Mouse (Mus musculus): ENCODE data around the gene Kcnj8. TPM values are rescaled to one million over a fixed set of nuclear protein-coding genes. Genes with fewer than 3 reads are reported as not detected.
"Not testable (repeated sequence)": the region's sequence is repeated elsewhere in the genome, so short reads cannot be mapped to it uniquely, and the experiment has no call there.

Gene Kcnj8
- polyA plus RNA-seq, 1 experiment from 2014 or later, result 2.1 TPM

- no peaks in the 10 kb centered on the region for H3K9me3 ChIP-seq (replicated peaks; ENCODE audit: control insufficient read depth, low read length)
- H3K27me3 ChIP-seq (ENCODE audit: control insufficient read depth, insufficient read depth, low read depth, low read length), result no peaks in the 10 kb centered on the region
- H3K4me2 ChIP-seq (ENCODE audit: low read depth, low read length), result no peak overlapping the region
- H3K4me3 ChIP-seq (ENCODE audit: low read depth, low read length), result no peak overlapping the region
- H3K4me1 ChIP-seq (ENCODE audit: control insufficient read depth, low read depth, low read length), result no peaks in the 10 kb centered on the region; the same call in none of the 2 replicates
- no peaks in the 10 kb centered on the region for H3K36me3 ChIP-seq (ENCODE audit: control insufficient read depth, insufficient read depth)
- ATAC-seq (ENCODE audit: low read depth), result peak; percentile 6; the same call in 1 of the 2 replicates
- no peak overlapping the region for H3K9ac ChIP-seq (ENCODE audit: low read depth, low read length)
- H3K27ac ChIP-seq (ENCODE audit: low read length), result no peak overlapping the region
- WGBS (ENCODE audit: insufficient replicate concordance), result under 1% methylated on average over 4 of the region's 4 CpGs
These were observed 46.6 kb downstream of the Kcnj8 start for GRCm38 (mm10) chr6:142524635-142525308.

DNA sequence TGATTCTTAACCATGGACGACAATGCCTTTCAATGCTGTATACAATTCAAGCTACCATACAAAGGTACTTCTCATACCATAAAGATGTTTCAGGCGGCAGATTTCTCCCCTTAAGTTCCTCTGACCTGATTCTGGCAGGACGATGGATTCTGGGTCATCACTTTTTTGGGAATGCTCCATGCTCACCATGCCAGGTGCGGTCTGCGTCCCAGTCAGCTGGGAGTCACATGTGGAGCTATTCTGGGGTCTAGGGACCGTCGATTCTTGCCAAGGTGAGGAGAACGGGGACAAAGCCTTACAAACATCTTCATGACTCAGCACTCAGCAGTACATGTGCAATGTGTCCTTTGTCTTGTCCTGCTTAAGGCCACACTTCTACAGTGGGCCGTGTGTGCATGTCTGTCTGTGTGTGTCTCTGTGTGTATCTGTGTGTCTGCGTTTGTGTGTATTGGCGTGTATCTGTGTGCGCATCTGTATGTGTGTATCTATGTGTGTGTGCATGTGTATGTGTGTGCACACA is 49.8 kb downstream of the Kcnj8 start:
- ATAC-seq (ENCODE audit: low read depth), result no peak
- H3K4me2 ChIP-seq (ENCODE audit: low read depth, low read length), result no peak overlapping the region
- no peak overlapping the region for H3K9ac ChIP-seq (ENCODE audit: low read depth, low read length)
- no peak overlapping the region for H3K4me3 ChIP-seq (ENCODE audit: low read depth, low read length)
- H3K27me3 ChIP-seq (ENCODE audit: control insufficient read depth, insufficient read depth, low read depth, low read length), result no peaks in the 10 kb centered on the region
- no peaks in the 10 kb centered on the region for H3K4me1 ChIP-seq (ENCODE audit: control insufficient read depth, low read depth, low read length)
- 67% methylated on average over 12 of the region's 12 CpGs for WGBS (ENCODE audit: insufficient replicate concordance)
- H3K9me3 ChIP-seq (replicated peaks; ENCODE audit: control insufficient read depth, low read length), result no peaks in the 10 kb centered on the region
- H3K27ac ChIP-seq (ENCODE audit: low read length), result no peak overlapping the region
- H3K36me3 ChIP-seq (ENCODE audit: control insufficient read depth, insufficient read depth), result no peaks in the 10 kb centered on the region

DNA sequence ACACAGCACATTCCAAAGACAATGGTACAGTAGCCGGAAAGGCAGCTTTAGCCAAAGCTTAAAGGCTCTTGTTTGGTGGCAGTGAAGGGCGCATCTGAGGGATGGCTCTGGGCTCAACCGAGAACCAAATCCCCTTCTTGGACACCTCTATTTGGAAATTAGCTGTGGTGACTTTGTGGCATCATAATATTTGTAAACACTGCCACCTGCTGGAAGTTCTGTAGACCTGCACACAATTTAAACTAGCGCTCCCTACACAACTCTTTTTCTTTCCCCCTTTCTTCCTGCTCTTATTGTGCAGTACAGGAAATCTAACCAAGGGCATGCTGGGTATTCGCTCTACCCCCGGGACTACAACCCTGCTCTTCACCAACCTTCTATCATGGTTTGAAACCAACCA is 52.3 kb downstream of the Kcnj8 start:
- no peak overlapping the region for H3K4me3 ChIP-seq (ENCODE audit: low read depth, low read length)
- no peaks in the 10 kb centered on the region for H3K9me3 ChIP-seq (replicated peaks; ENCODE audit: control insufficient read depth, low read length)
- no peaks in the 10 kb centered on the region for H3K4me1 ChIP-seq (ENCODE audit: control insufficient read depth, low read depth, low read length)
- no peak for ATAC-seq (ENCODE audit: low read depth)
- no peaks in the 10 kb centered on the region for H3K27me3 ChIP-seq (ENCODE audit: control insufficient read depth, insufficient read depth, low read depth, low read length)
- no peaks in the 10 kb centered on the region for H3K36me3 ChIP-seq (ENCODE audit: control insufficient read depth, insufficient read depth)
- no peak overlapping the region for H3K4me2 ChIP-seq (ENCODE audit: low read depth, low read length)
- no peak overlapping the region for H3K9ac ChIP-seq (ENCODE audit: low read depth, low read length)
- 5% methylated on average over 6 of the region's 6 CpGs for WGBS (ENCODE audit: insufficient replicate concordance)
- no peak overlapping the region for H3K27ac ChIP-seq (ENCODE audit: low read length)

DNA sequence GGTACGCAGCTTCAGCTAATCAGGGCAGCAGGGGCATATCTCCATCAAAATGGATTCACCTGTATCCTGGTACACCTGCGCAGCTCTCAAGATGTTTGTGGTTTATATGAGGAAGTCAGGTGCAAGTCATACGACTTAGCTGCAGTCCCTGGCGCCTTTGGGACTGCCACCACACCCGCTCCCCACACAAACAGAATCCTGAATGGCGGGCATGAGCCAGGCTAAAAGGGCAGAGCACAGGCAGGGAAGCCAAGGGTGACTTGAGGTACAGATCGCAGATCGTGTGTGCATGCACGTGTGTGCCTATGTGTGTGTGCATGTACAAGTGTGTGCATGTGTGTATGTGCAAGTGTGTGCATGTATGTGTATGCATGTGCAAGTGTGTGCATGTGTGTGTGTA is 56.0 kb downstream of the Kcnj8 start:
- not testable (repeated sequence) for H3K4me1 ChIP-seq (ENCODE audit: control insufficient read depth, low read depth, low read length); ATAC-seq (ENCODE audit: low read depth); H3K9ac ChIP-seq (ENCODE audit: low read depth, low read length); H3K36me3 ChIP-seq (ENCODE audit: control insufficient read depth, insufficient read depth); H3K4me2 ChIP-seq (ENCODE audit: low read depth, low read length); H3K4me3 ChIP-seq (ENCODE audit: low read depth, low read length); H3K27me3 ChIP-seq (ENCODE audit: control insufficient read depth, insufficient read depth, low read depth, low read length); H3K9me3 ChIP-seq (replicated peaks; ENCODE audit: control insufficient read depth, low read length); H3K27ac ChIP-seq (ENCODE audit: low read length)
- 47% methylated on average over 8 of the region's 9 CpGs for WGBS (ENCODE audit: insufficient replicate concordance)

DNA sequence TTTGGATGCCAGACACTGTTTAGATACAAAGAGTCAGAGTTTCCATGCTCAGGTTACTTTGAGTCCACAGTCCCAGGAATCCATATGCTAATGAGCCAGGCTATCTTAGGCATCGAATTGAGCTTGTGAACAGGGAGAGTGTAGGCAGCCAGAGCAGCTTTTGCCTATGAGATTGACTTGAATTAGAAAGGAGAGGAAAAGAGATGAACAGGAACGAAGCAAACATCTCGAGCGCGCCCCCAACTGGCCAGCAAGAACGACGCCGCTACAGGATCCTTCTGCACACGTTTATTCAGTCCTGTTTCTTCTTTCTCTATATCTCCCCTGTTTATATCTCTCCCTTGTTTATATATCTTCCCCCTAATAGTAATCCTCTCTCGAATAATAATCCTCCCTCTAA is 56.5 kb downstream of the Kcnj8 start:
- Histone ChIP-seq H3K4me2 (ENCODE audit: low read depth, low read length) (no peak overlapping the region), H3K27me3 (ENCODE audit: control insufficient read depth, insufficient read depth, low read depth, low read length) (no peaks in the 10 kb centered on the region), H3K27ac (ENCODE audit: low read length) (no peak overlapping the region), H3K9ac (ENCODE audit: low read depth, low read length) (no peak overlapping the region), H3K4me1 (ENCODE audit: control insufficient read depth, low read depth, low read length) (no peaks in the 10 kb centered on the region), H3K9me3 (replicated peaks; ENCODE audit: control insufficient read depth, low read length) (no peaks in the 10 kb centered on the region), H3K36me3 (ENCODE audit: control insufficient read depth, insufficient read depth) (no peaks in the 10 kb centered on the region), H3K4me3 (ENCODE audit: low read depth, low read length) (no peak overlapping the region)
- 2% methylated on average over 10 of the region's 10 CpGs for WGBS (ENCODE audit: insufficient replicate concordance)
- ATAC-seq (ENCODE audit: low read depth), result no peak

Other genes starting within 250 kb of the Kcnj8 start
- 0.05 TPM in 1 of 2 replicates, not detected in the other for gene Slco1a5, start 248.6 kb downstream of the Kcnj8 start, polyA plus RNA-seq (2015; fragmentation: Nextera tagmentation; extraction: Ambion mirVana)
- 5.6 and 6.3 TPM in 2 replicates for gene Pyroxd1, start 226.0 kb downstream of the Kcnj8 start, polyA plus RNA-seq (2015; fragmentation: Nextera tagmentation; extraction: Ambion mirVana)
- 12.1 and 13.8 TPM in 2 replicates for gene Recql, start 184.5 kb downstream of the Kcnj8 start, polyA plus RNA-seq (2015; fragmentation: Nextera tagmentation; extraction: Ambion mirVana)
- 26.1 and 27.3 TPM in 2 replicates for gene Golt1b, start 184.4 kb downstream of the Kcnj8 start, polyA plus RNA-seq (2015; fragmentation: Nextera tagmentation; extraction: Ambion mirVana)
- 0.06 and 0.27 TPM in 2 replicates for gene Spx, start 158.2 kb downstream of the Kcnj8 start, polyA plus RNA-seq (2015; fragmentation: Nextera tagmentation; extraction: Ambion mirVana)
- gene Gys2, start 98.5 kb downstream of the Kcnj8 start, polyA plus RNA-seq (2015; fragmentation: Nextera tagmentation; extraction: Ambion mirVana), result 81.0 and 83.9 TPM in 2 replicates
- gene Ldhb, start 63.7 kb downstream of the Kcnj8 start, polyA plus RNA-seq (2015; fragmentation: Nextera tagmentation; extraction: Ambion mirVana), result 15.5 and 17.6 TPM in 2 replicates
- 1.5 and 2.1 TPM in 2 replicates for gene Abcc9, start 130.7 kb upstream of the Kcnj8 start, polyA plus RNA-seq (2015; fragmentation: Nextera tagmentation; extraction: Ambion mirVana)
- 156 and 159 TPM in 2 replicates for gene Cmas, start 185.1 kb upstream of the Kcnj8 start, polyA plus RNA-seq (2015; fragmentation: Nextera tagmentation; extraction: Ambion mirVana)
- gene Sult6b2, start 232.9 kb upstream of the Kcnj8 start, polyA plus RNA-seq (2015; fragmentation: Nextera tagmentation; extraction: Ambion mirVana), result 0.06 and 0.14 TPM in 2 replicates